Mouse (Mus musculus): ENCODE data around the gene Zfp712. TPM values are rescaled to one million over a fixed set of nuclear protein-coding genes. Genes with fewer than 3 reads are reported as not detected.

Gene Zfp712
- total and polyA plus RNA-seq, 3 experiments = 0.71 to 1.3 (median 1.2) TPM

GRCm38 (mm10) chr13:67097876-67098275, 36.9 kb upstream of the Zfp712 start, which contains the start of gene Zfp708:
TSS of gene Zfp708 (minus strand) at chr13:67097976.
- Histone ChIP-seq H3K27me3 (replicated peaks) (no peaks in the 10 kb centered on the region), H3K36me3 (replicated peaks in 1 of 2; ENCODE audit: control insufficient read depth in 1 of 2, insufficient read depth in 1 of 2, low read length in 1 of 2) (peaks cover 15 to 50% of the 10 kb centered on the region in 2 experiments), H3K79me2 (replicated peaks; ENCODE audit: control insufficient read depth, extremely low read depth, insufficient read depth, poor library complexity, severe bottlenecking) (no peaks in the 10 kb centered on the region), H3K4me1 (ENCODE audit: control insufficient read depth in 1 of 2, insufficient read depth in 2 of 2) (no peaks in the 10 kb centered on the region), H3K4me2 (ENCODE audit: insufficient read depth, low read depth, poor library complexity, severe bottlenecking) (no peak within 1 kb of the TSS), H3K9ac (ENCODE audit: insufficient read depth, low read depth) (no peak within 1 kb of the TSS), H3K9me3 (replicated peaks; ENCODE audit: low read length) (no peaks in the 10 kb centered on the region), H3K27ac (ENCODE audit: insufficient read depth, low read depth) (no peak within 1 kb of the TSS), H3K4me3 (replicated peaks in 1 of 3; ENCODE audit: low read depth in 2 of 3, low read length in 2 of 3, poor library complexity in 1 of 3) (no peak within 1 kb of the TSS)
- dilution Hi-C loops (cut with MboI; ENCODE audit: extremely low pct_ligation_motif_present, extremely low pct_unique_long_range_greater_than_20kb, low sequenced_read_pairs) (no loop called here), in situ Hi-C loops (cut with MboI; ENCODE audit: low pct_ligation_motif_present, low pct_unique_long_range_greater_than_20kb, low sequenced_read_pairs) (no loop called here)
- DNase-seq (ENCODE audit: extremely low read depth) = no peak
- TF ChIP-seq TBP (conservative IDR thresholded peaks at IDR 0.05; ENCODE audit: low read depth, low read length) = no peak
- no peak for TF ChIP-seq POLR2A (IDR thresholded peaks at IDR 0.05; ENCODE audit: low read depth, low read length)
- no peak for TF ChIP-seq PAX5 (IDR thresholded peaks at IDR 0.05; ENCODE audit: low read length)
- no peak for TF ChIP-seq NELFE (IDR thresholded peaks at IDR 0.05; ENCODE audit: low read depth, low read length)
- TF ChIP-seq CHD1 (IDR thresholded peaks at IDR 0.05; ENCODE audit: low read depth, low read length) = no peak
- TF ChIP-seq ZNF384 (IDR thresholded peaks at IDR 0.05; ENCODE audit: low read depth, low read length) = no peak
- no peak for TF ChIP-seq USF2 (conservative IDR thresholded peaks at IDR 0.05; ENCODE audit: low read depth, low read length)
- no peak for TF ChIP-seq KAT2A (IDR thresholded peaks at IDR 0.05; ENCODE audit: insufficient replicate concordance, low read length)
- no peak for TF ChIP-seq IRF4 (IDR thresholded peaks at IDR 0.05; ENCODE audit: low read depth, low read length)
- TF ChIP-seq SMC3 (IDR thresholded peaks at IDR 0.05; ENCODE audit: low read depth, low read length) = no peak
- no peak for TF ChIP-seq EP300 (IDR thresholded peaks at IDR 0.05; ENCODE audit: low read length)
- TF ChIP-seq NRF1 (IDR thresholded peaks at IDR 0.05; ENCODE audit: low read depth, low read length) = no peak
- TF ChIP-seq USF1 (IDR thresholded peaks at IDR 0.05; ENCODE audit: low read depth, low read length) = no peak
- TF ChIP-seq ETS1 (conservative IDR thresholded peaks at IDR 0.05; ENCODE audit: low read depth, low read length) = no peak
- no peak for TF ChIP-seq CTCF (conservative IDR thresholded peaks at IDR 0.05 in 1 of 2, IDR thresholded peaks at IDR 0.05 in 1 of 2; ENCODE audit: low read depth in 2 of 2, low read length in 2 of 2)

GRCm38 (mm10) chr13:67090154-67090553, 29.2 kb upstream of the Zfp712 start:
- H3K4me3 ChIP-seq (replicated peaks in 1 of 3; ENCODE audit: low read depth in 2 of 3, low read length in 2 of 3, poor library complexity in 1 of 3) = no peak overlapping the region
- H3K4me1 ChIP-seq (ENCODE audit: control insufficient read depth in 1 of 2, insufficient read depth in 2 of 2) = no peaks in the 10 kb centered on the region
- no peaks in the 10 kb centered on the region for H3K27me3 ChIP-seq (replicated peaks)
- in situ Hi-C loops (cut with MboI; ENCODE audit: low pct_ligation_motif_present, low pct_unique_long_range_greater_than_20kb, low sequenced_read_pairs) = no loop called here
- no peak for TF ChIP-seq ZMIZ1 (IDR thresholded peaks at IDR 0.05; ENCODE audit: low read depth, low read length)
- TF ChIP-seq E2F4 (IDR thresholded peaks at IDR 0.05; ENCODE audit: insufficient replicate concordance, low read depth, low read length) = no peak
- no peak for TF ChIP-seq MAFK (IDR thresholded peaks at IDR 0.05; ENCODE audit: insufficient replicate concordance, low read length)
- TF ChIP-seq POLR2AphosphoS2 (IDR thresholded peaks at IDR 0.05; ENCODE audit: low read depth, low read length) = no peak
- TF ChIP-seq CHD2 (IDR thresholded peaks at IDR 0.05; ENCODE audit: low read length) = no peak
- TF ChIP-seq BHLHE40 (IDR thresholded peaks at IDR 0.05; ENCODE audit: low read depth, low read length) = no peak
- no peak for TF ChIP-seq MAZ (IDR thresholded peaks at IDR 0.05; ENCODE audit: low read depth, low read length)
- H3K79me2 ChIP-seq (replicated peaks; ENCODE audit: control insufficient read depth, extremely low read depth, insufficient read depth, poor library complexity, severe bottlenecking) = no peaks in the 10 kb centered on the region
- H3K27ac ChIP-seq (ENCODE audit: insufficient read depth, low read depth) = no peak overlapping the region
- H3K9ac ChIP-seq (ENCODE audit: insufficient read depth, low read depth) = no peak overlapping the region
- DNase-seq (ENCODE audit: extremely low read depth) = no peak
- peaks cover 4 to 35% of the 10 kb centered on the region in 2 experiments for H3K36me3 ChIP-seq (replicated peaks in 1 of 2; ENCODE audit: control insufficient read depth in 1 of 2, insufficient read depth in 1 of 2, low read length in 1 of 2)
- dilution Hi-C loops (cut with MboI; ENCODE audit: extremely low pct_ligation_motif_present, extremely low pct_unique_long_range_greater_than_20kb, low sequenced_read_pairs) = no loop called here
- no peaks in the 10 kb centered on the region for H3K9me3 ChIP-seq (replicated peaks; ENCODE audit: low read length)
- H3K4me2 ChIP-seq (ENCODE audit: insufficient read depth, low read depth, poor library complexity, severe bottlenecking) = no peak overlapping the region

Data from CH12.LX (cell line).